Mouse (Mus musculus): Measurements from ENCODE around the gene Rnase13. TPM values are rescaled to one million over a fixed set of nuclear protein-coding genes. Genes with fewer than 3 reads are reported as not detected.

Rnase13 gene
- polyA plus RNA-seq, 1 experiment from 2014 or later = not detected

DNA sequence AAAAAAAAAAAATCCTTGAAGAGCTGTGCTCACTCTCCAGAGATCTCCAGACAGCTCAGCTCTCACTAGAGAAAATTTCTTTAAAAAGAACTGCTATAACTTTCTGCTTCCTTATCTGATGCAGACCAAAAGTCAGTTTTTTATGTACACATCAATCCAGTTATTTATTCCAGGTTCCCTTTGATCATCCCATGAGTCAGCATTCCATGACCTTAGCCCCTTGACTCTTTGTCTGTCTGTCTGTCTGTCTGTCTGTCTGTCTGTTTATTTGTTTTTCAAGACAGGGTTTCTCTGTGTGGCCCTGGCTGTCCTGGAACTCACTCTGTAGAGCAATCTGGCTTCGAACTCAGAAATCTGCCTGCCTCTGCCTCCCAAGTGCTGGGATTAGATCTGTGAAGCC is 23.2 kb downstream of the Rnase13 start:
- Histone ChIP-seq H3K4me3 (ENCODE audit: inconsistent target) (no peak overlapping the region), H3K27ac (no peak overlapping the region), H3K36me3 (ENCODE audit: inconsistent target) (no peaks in the 10 kb centered on the region), H3K79me2 (ENCODE audit: inconsistent target) (no peaks in the 10 kb centered on the region)
- 95% methylated on average over 1 of the region's 1 CpGs for WGBS (ENCODE audit: missing documents)

DNA sequence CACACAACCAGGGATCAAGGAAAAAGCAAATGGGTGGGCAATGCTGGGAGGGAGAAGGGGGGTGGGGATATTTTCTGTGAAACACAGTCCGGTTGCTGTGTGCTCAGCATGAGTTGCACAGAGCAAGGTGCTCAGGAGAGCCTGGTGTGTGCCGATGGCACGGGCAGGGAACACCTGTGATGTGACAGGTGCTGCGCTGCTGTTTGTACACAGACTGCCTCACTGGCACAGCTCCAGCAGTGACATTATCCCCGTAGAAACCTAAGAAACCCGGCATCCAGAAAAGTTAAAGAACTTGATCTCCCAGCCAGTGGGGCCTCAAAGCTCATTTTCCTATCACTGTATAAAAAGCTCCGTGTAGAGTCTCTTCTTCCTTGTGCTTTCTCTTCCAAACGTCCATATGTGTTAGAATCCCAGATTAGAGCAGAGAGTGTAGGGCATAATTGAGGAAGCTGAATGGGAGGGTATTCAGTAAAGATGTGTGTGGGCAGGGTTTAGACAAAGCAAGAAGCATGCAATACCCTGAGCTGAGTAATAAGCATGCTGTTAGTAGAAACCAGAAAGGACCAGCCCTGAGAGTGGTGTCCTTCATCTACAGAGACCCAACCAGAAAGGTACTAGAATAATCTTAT is 25.9 kb downstream of the Rnase13 start:
- no peaks in the 10 kb centered on the region for H3K36me3 ChIP-seq (ENCODE audit: inconsistent target)
- no peak overlapping the region for H3K4me3 ChIP-seq (ENCODE audit: inconsistent target)
- no peaks in the 10 kb centered on the region for H3K79me2 ChIP-seq (ENCODE audit: inconsistent target)
- H3K27ac ChIP-seq = no peak overlapping the region
- 90% methylated on average over 7 of the region's 8 CpGs for WGBS (ENCODE audit: missing documents)

DNA sequence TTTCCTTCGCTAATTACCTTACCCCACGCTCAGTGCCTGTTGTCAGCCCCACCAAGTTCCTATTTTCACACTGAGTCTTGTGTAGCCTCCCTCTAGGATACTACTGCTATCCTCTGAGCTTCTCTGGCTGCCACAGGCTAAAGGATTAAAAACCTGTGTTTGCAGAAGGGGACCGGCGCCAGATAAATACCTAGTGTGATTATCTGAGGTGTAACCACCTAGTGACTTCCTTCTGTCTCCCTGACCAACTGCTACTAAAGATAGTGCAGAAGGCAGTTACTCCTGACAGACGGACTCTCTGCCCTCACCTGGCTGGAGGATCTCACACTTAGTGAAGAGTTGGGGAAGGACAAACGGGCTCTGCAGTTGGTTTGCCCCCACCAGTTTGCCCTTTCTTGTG is 26.6 kb downstream of the Rnase13 start:
- WGBS (ENCODE audit: missing documents) = 82% methylated on average over 6 of the region's 6 CpGs
- Histone ChIP-seq H3K4me3 (ENCODE audit: inconsistent target) (no peak overlapping the region), H3K36me3 (ENCODE audit: inconsistent target) (peaks cover 5% of the 10 kb centered on the region), H3K27ac (no peak overlapping the region), H3K79me2 (ENCODE audit: inconsistent target) (no peaks in the 10 kb centered on the region)

DNA sequence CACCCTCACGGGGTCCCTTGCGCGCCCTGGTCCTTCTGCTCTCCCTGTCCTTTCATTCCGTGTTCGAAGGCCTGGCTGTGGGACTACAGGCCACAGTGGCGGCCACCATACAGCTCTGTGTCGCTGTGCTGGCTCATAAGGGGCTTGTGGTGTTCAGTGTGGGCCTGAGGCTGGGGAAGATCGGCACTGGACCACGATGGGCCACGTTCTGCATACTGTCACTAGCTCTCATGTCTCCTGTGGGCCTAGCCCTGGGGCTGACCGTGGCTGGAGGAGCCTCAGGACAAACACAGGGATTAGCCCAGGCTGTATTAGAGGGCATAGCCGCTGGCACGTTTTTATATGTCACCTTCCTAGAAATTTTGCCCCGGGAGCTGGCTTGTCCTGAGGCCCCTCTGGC is 27.5 kb downstream of the Rnase13 start:
- Histone ChIP-seq H3K27ac (no peak overlapping the region), H3K36me3 (ENCODE audit: inconsistent target) (peaks cover 15% of the 10 kb centered on the region), H3K79me2 (ENCODE audit: inconsistent target) (no peaks in the 10 kb centered on the region), H3K4me3 (ENCODE audit: inconsistent target) (no peak overlapping the region)
- 92% methylated on average over 14 of the region's 14 CpGs for WGBS (ENCODE audit: missing documents)

DNA sequence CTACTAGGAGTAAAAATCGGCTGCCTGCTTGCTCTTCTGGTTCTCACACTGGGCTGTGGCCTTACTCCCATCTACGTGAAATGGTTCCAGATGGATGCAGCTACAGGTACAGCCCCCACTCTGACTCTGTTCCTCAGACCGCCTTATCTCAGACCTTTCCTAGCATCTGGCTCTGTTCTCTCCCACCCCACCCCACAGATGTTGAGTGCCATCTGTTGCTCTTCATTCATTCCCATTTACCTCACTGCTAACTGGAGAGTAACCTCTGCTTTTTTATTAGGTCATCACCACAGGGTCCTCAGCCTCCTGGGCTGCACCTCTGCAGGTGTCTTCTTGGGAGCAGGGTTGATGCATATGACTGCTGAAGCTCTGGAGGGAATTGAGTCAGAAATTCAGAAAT is 28.8 kb downstream of the Rnase13 start:
- 96% methylated on average over 3 of the region's 3 CpGs for WGBS (ENCODE audit: missing documents)
- Histone ChIP-seq H3K36me3 (ENCODE audit: inconsistent target) (peaks cover 27% of the 10 kb centered on the region), H3K4me3 (ENCODE audit: inconsistent target) (no peak overlapping the region), H3K27ac (no peak overlapping the region), H3K79me2 (ENCODE audit: inconsistent target) (no peaks in the 10 kb centered on the region)

DNA sequence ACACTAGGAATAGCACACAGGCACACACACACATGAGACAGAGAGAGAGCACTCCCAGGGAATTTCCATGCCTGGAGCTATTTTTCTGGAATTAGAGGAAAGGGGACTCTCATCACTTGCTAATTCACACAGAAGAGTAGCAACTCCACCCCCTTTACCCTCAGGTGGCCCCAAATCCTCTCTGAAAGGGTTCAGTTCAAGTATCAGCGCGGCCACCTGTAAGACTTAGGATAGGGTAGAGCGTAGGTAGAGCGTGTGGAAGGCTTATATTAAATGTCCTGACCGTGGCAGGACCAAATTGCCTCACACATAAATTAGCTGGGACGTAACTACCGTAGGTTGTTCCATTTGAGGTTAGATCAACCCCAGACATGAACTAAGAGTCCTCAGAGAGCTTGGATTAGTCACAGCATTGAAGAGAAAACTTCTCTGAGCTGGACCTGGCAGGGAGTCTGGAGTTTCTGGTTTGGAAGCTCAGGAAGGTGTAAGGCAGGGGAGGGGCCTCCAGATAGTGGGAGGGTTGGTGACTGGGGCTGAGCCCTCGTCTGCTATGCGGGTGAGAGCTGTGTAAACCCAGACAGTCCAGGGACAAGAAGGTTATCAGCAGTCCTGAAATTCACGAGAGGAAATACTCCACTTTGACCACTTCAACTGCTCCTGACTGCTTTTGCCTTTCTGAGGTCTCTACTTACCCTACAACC is 29.3 kb downstream of the Rnase13 start:
- Histone ChIP-seq H3K36me3 (ENCODE audit: inconsistent target) (peaks cover 32% of the 10 kb centered on the region), H3K79me2 (ENCODE audit: inconsistent target) (no peaks in the 10 kb centered on the region), H3K27ac (no peak overlapping the region), H3K4me3 (ENCODE audit: inconsistent target) (no peak overlapping the region)
- WGBS (ENCODE audit: missing documents) = 93% methylated on average over 10 of the region's 10 CpGs

DNA sequence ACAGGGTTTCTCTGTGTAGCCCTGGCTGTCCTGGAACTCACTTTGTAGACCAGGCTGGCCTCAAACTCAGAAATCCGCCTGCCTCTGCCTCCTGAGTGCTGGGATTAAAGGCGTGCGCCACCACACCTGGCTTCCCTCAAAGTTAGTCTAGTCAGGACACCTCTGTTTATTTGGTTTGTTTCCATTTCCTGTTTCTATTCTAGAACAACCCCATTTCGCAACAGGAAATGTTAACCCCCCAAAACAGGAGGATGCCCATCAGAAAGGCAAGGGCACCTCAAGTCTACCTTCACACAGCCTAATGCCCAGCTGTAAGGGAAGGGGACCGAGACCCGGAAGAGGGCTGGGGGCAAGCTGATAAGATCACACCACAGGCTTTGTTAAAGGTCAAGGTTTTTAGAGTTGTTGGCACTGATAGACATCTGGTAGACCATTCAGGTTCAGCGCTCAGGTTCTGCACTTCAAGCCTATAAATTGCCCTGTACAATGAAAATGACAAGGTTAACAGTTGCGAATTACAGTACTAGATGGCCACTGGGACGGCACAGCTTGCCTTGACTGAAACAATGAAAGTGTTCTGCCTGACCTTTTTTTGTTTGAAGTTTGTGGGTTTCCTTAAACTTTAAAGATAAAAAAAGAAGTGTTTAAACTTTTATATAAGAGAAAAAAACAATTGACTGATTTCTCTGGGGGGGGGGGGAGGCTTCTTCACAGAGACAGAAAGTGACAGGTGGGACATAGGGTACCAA is 30.2 kb downstream of the Rnase13 start, which contains the start of gene Slc39a2:
Gene Slc39a2, plus strand, starts transcription at position 699 of the 749 bp plus-strand sequence.
- Histone ChIP-seq H3K36me3 (ENCODE audit: inconsistent target) (peaks cover 33% of the 10 kb centered on the region), H3K27ac (no peak within 1 kb of the TSS), H3K4me3 (ENCODE audit: inconsistent target) (no peak within 1 kb of the TSS), H3K79me2 (ENCODE audit: inconsistent target) (no peaks in the 10 kb centered on the region)
- WGBS (ENCODE audit: missing documents) = 88% methylated on average over 6 of the region's 9 CpGs

DNA sequence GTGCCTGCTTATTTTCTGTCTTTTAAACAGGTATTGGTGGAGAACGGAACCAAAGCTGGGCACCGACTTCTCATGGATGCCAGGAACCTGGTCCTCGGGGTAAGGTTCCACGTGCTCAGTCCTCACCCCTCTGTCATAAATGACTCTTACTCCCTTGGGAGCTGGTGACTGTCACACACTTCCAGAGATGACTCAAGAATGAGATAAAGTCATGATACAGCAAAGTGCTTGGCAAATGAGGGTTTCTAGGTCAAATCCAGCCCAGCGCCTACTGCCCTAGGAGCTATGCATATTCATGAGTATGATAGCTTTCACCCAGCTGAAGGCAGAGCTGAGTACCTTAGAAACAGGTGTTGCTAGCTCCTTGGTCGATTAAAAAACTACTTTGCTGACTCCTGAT is 32.7 kb downstream of the Rnase13 start:
- Histone ChIP-seq H3K27ac (no peak overlapping the region), H3K4me3 (ENCODE audit: inconsistent target) (no peak overlapping the region), H3K36me3 (ENCODE audit: inconsistent target) (peaks cover 45% of the 10 kb centered on the region), H3K79me2 (ENCODE audit: inconsistent target) (peaks cover 21% of the 10 kb centered on the region)
- WGBS (ENCODE audit: missing documents) = 96% methylated on average over 6 of the region's 6 CpGs

DNA sequence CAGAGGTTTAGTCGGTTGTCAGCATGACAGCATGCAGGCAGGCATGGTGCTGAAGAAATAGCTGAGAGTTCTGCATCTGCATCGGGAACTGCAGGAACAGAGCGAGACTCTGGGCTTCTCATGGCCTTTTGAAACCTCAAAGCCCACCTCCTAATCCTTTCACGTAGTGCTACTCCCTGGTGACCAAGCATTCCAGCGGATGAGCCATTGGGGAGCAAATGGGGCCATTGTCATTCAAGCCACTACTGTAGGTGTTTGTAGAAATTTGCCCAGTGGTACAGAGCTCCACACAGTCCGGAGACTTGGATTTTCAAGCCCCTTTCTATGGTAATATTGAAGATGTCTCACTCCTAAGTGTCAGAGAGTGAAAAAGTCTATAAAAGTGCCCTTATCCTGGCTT is 36.5 kb downstream of the Rnase13 start:
- Histone ChIP-seq H3K36me3 (ENCODE audit: inconsistent target) (peaks cover 40% of the 10 kb centered on the region), H3K79me2 (ENCODE audit: inconsistent target) (peaks cover 21% of the 10 kb centered on the region), H3K27ac (no peak overlapping the region), H3K4me3 (ENCODE audit: inconsistent target) (no peak overlapping the region)
- WGBS (ENCODE audit: missing documents) = 87% methylated on average over 5 of the region's 6 CpGs

DNA sequence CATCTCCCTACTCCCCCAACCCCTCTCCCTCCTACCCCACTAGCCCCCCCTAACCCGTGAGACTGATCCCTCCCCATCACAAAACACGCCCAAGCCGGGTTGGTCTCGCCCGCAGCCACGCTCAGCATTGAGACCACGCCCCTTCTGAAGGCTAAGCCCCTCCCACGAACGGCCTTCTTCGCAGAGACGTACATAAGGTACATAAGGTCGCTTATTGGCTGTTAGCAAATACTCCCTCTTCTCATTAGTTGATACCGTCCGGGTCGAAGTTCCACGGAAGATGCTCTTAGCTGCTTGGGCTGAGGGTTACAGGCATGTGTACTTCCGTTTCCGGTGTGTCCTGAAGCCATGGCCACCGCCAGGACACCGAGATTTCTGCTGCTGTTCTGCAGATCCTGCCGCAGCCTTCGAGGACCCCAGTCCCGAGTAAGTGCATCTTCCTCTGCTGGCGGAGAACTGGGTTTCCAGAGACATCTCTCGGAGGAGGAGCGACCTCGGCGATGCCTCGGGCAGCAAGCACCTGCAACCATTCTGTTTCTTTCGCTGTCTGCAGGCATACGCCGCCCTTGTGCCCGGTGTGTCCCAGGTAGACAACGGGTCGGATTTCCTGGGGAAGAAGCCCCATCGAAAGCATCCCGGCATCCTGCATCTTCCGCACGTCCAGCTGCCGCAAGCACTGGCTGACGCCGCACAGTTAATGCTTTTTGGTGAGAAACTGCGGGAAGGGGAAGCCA is 37.8 kb downstream of the Rnase13 start, which contains the start of gene Mettl17:
Gene Mettl17, plus strand, starts transcription at position 245 of the 734 bp plus-strand sequence.
- WGBS (ENCODE audit: missing documents) = 2% methylated on average over 43 of the region's 43 CpGs
- peak within 1 kb of the TSS; percentile 99 for H3K4me3 ChIP-seq (ENCODE audit: inconsistent target)
- H3K79me2 ChIP-seq (ENCODE audit: inconsistent target) = peaks cover 21% of the 10 kb centered on the region
- peaks cover 28% of the 10 kb centered on the region for H3K36me3 ChIP-seq (ENCODE audit: inconsistent target)
- H3K27ac ChIP-seq = peak within 1 kb of the TSS; percentile 54

DNA sequence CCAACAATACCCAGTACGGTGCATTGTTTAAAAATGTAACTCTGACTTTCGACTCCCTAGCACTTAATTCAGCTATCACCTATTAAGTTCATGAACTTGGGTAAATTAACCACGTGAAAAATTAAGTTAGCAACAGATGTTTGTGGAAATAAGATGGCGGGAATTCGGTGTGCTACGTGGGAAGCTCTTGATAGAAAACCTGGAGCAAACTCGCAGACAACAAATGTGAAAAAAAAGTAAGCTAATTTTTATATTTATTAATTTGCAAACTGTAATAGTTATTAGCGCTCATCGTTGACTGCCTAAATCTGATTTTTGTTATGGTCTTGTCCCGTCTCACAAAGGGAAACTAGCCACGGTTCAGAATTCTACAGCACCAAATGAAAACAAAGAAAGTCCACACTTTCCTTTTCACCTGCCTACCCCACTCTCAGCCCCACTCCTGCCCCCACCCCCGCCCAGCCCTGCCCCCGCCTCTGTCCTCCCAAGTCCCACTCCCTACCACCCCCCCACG is 38.5 kb downstream of the Rnase13 start:
- Histone ChIP-seq H3K4me3 (ENCODE audit: inconsistent target) (peak overlapping the region; percentile 99), H3K79me2 (ENCODE audit: inconsistent target) (peaks cover 21% of the 10 kb centered on the region), H3K36me3 (ENCODE audit: inconsistent target) (peaks cover 21% of the 10 kb centered on the region), H3K27ac (0 out of 2 replicates have a peak overlapping the region, but pooled peaks have one; percentile 12)
- under 1% methylated on average over 11 of the region's 14 CpGs for WGBS (ENCODE audit: missing documents)

DNA sequence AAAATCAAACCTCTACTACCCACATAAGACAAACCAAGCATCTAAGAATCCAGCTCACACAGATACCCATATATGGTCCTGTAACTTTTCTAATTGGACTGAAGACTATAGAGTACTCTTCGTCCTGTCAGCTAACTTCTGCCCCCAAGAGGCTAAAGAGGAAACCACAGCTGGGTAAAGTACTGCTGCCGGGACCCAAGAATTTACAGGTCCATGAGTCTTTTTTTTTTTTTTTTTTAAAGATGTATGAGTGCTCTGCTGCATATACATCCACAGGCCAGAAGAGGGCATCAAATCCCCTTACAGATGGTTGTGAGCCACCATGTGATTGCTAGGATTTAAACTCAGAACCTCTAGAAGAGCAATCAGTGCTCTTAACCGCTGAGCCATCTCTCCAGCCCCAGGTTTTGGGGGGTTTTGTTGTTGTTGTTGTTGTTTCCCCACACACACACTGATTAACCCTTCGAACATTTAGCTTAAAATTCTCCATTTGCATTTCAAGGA is 39.0 kb downstream of the Rnase13 start:
- H3K36me3 ChIP-seq (ENCODE audit: inconsistent target) = peaks cover 16% of the 10 kb centered on the region
- H3K27ac ChIP-seq = 0 out of 2 replicates have a peak overlapping the region, but pooled peaks have one; percentile 12
- H3K4me3 ChIP-seq (ENCODE audit: inconsistent target) = peak overlapping the region; percentile 99
- 3% methylated on average over 4 of the region's 4 CpGs for WGBS (ENCODE audit: missing documents)
- H3K79me2 ChIP-seq (ENCODE audit: inconsistent target) = peaks cover 21% of the 10 kb centered on the region

DNA sequence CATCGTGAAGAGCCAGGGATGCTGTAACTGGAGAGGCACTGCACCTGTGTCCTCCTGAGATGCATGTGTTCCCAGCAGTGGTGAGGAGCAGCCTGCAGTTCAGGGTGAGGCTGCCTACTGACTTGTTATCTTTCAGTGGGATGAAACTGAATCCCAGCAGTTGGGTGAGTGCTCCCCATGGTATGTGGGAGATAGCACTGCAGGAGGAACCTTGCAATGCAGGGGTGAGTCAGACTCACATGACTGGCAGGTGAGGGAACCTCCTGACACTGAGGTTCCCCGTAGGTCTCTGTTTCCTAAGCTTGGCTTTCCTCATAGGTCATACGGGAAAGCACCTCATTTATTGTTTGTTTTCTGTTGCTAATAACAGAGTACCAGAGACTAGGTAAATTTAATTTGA is 45.1 kb downstream of the Rnase13 start:
- no peaks in the 10 kb centered on the region for H3K36me3 ChIP-seq (ENCODE audit: inconsistent target)
- no peaks in the 10 kb centered on the region for H3K79me2 ChIP-seq (ENCODE audit: inconsistent target)
- H3K4me3 ChIP-seq (ENCODE audit: inconsistent target) = no peak overlapping the region
- no peak overlapping the region for H3K27ac ChIP-seq
- 74% methylated on average over 3 of the region's 3 CpGs for WGBS (ENCODE audit: missing documents)

DNA sequence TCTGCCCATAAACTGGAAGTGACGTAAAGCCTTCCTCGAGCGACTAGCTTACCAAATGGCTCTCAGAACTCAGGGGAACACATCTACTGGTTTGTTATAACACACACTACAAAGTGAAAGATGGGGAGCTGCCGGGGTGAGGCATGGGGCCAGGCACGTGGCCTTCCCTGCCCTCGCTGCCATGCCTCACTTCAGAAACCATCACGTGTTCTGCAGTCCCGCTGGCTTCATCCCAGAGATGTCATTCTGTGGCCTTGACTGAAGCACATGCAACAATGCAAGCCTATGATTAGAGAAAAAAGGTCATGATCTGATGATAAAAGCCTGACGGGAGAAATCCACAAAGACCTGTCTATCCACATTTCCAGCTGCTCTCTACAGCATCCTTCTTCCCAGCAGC is 50.8 kb downstream of the Rnase13 start:
- H3K4me3 ChIP-seq (ENCODE audit: inconsistent target) = no peak overlapping the region
- no peak overlapping the region for H3K27ac ChIP-seq
- H3K36me3 ChIP-seq (ENCODE audit: inconsistent target) = no peaks in the 10 kb centered on the region
- 82% methylated on average over 9 of the region's 9 CpGs for WGBS (ENCODE audit: missing documents)
- H3K79me2 ChIP-seq (ENCODE audit: inconsistent target) = no peaks in the 10 kb centered on the region
